Mouse (Mus musculus) liver, embryonic 12.5 days (tissue): Measurements from ENCODE around the gene Tssk6. TPM values are rescaled to one million over a fixed set of nuclear protein-coding genes. Genes with fewer than 3 reads are reported as not detected.

Experiments
- ATAC-seq: fragments of 200-750 bp; cut with Nextera tagmentation; 2 replicates; pipeline ENCODE4 v1.8.0; 2017; ENCODE audit warnings: moderate number of reproducible peaks, mild to moderate bottlenecking, moderate library complexity
- H3K27ac ChIP-seq: fragments of 300-500 bp; sonication (generic); 2 replicates; pipeline ENCODE4 v1.5.1; 2016; ENCODE audit warnings: mild to moderate bottlenecking
- H3K27me3 ChIP-seq: fragments of 300-500 bp; sonication (generic); replicated peaks from 2 replicates; pipeline ENCODE4 v1.6.1; 2016; ENCODE audit warnings: mild to moderate bottlenecking, moderate library complexity
- H3K36me3 ChIP-seq: fragments of 300-500 bp; sonication (generic); 2 replicates; pipeline ENCODE4 v1.6.1; 2016; ENCODE audit warnings: mild to moderate bottlenecking, moderate library complexity
- H3K4me1 ChIP-seq: fragments of 300-500 bp; sonication (generic); 2 replicates; pipeline ENCODE4 v1.6.1; 2016
- H3K4me2 ChIP-seq: fragments of 300-500 bp; sonication (generic); 2 replicates; pipeline ENCODE4 v1.6.1; 2016; ENCODE audit warnings: mild to moderate bottlenecking, moderate library complexity
- H3K4me3 ChIP-seq: fragments of 300-500 bp; sonication (generic); 2 replicates; pipeline ENCODE4 v1.5.1; 2016; ENCODE audit warnings: mild to moderate bottlenecking, moderate library complexity
- H3K9ac ChIP-seq: fragments of 300-500 bp; sonication (generic); 2 replicates; pipeline ENCODE4 v1.6.1; 2016; ENCODE audit warnings: mild to moderate bottlenecking, moderate library complexity
- H3K9me3 ChIP-seq: fragments of 300-500 bp; sonication (generic); replicated peaks from 2 replicates; pipeline ENCODE4 v1.6.1; 2016; ENCODE audit warnings: mild to moderate bottlenecking, moderate library complexity
- WGBS: fragments of 180-500 bp; shearing (Covaris S2); methylation state at CpG from one replicate; pipeline ENCODE4 v1.1.7; 2016; ENCODE audit not compliant: insufficient replicate concordance; 5-methylcytosine and 5-hydroxymethylcytosine counted together
- polyA plus RNA-seq: library from polyadenylated mRNA; unstranded; fragments of >200 nt; fragmentation: Nextera tagmentation; extraction: Ambion mirVana; gene quantifications from 2 replicates; pipeline ENCODE4 v1.2.1, GENCODE M21; 2016

Gene Tssk6
- polyA plus RNA-seq, 1 experiment from 2014 or later = 3.8 TPM

DNA sequence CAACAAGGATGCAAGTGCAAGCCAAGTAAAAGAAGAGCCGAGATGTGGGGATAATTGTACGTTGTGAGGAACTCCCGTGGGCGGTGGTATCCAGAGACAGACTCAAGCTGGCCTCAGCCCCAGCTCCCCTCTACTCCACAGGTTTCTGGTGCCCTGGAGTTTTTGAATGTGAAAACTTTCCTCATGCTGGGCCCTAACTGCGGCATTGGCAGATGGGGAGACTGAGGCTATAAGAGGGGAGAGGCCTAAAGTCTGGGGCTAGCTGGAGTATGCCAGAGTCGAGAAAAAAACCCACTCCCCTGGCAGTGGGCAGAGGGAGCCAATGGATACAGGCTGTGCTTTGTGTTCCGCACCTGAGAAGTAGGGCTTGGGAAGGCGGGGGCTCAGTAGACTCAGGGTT, 2.1 kb downstream of the Tssk6 start:
- no peak for ATAC-seq
- H3K36me3 ChIP-seq = peaks cover 29% of the 10 kb centered on the region
- H3K9ac ChIP-seq = peak overlapping the region; percentile 59; the same call in 1 of the 2 replicates
- H3K4me1 ChIP-seq = peaks cover 63% of the 10 kb centered on the region
- peak overlapping the region; percentile 87; the same call in 1 of the 2 replicates for H3K4me3 ChIP-seq
- H3K27me3 ChIP-seq = no peaks in the 10 kb centered on the region
- 0 out of 2 replicates have a peak overlapping the region, but pooled peaks have one; percentile 98 for H3K27ac ChIP-seq
- no peaks in the 10 kb centered on the region for H3K9me3 ChIP-seq
- peak overlapping the region; percentile 99 for H3K4me2 ChIP-seq
- 69% methylated on average over 8 of the region's 8 CpGs for WGBS

DNA sequence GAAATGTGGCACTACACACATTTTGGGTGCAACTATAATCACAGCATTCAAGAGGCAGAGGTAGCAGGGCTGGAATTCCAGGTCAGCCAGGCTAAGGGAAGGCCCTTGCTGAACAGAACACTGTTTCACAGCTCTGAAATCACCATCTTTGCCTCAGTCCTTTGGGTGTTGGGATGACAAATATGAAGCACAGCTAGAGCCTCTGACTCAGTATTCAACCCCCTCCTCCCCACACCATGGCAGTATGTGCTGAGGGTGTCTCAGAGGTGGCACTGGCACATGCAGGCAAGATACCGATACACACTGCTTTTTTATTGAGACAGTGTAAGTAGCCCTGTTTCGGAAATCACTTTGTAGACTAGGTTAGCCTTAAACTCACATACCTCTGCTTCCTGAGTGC, 4.3 kb downstream of the Tssk6 start:
- Histone ChIP-seq H3K9ac (no peak overlapping the region), H3K9me3 (no peaks in the 10 kb centered on the region), H3K27ac (0 out of 2 replicates have a peak overlapping the region, but pooled peaks have one; percentile 3), H3K27me3 (no peaks in the 10 kb centered on the region), H3K36me3 (peaks cover 41% of the 10 kb centered on the region), H3K4me2 (no peak overlapping the region), H3K4me3 (no peak overlapping the region), H3K4me1 (peaks cover 45% of the 10 kb centered on the region)
- ATAC-seq = no peak
- 83% methylated on average over 2 of the region's 2 CpGs for WGBS

DNA sequence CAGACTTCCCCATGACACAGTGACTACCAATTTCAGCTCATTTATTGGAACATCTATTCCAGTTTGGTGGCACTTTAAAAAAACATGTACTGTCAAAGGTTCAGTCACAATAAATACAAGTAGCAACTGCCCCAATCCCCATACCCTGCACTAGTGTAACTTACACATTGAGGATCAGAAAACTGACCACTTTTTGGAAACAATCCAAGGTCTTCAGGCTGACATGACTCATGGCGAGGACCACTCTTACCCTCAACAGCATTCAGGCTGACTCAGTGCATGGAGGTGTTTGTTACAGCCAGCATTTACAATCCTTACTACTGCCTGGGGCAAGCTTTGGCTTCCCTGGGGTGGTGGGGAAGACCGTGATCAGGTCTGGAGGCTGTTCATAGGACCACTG, 5.1 kb downstream of the Tssk6 start:
- Histone ChIP-seq H3K36me3 (peaks cover 50% of the 10 kb centered on the region), H3K4me1 (peaks cover 43% of the 10 kb centered on the region), H3K27ac (no peak overlapping the region), H3K9me3 (no peaks in the 10 kb centered on the region), H3K9ac (no peak overlapping the region), H3K4me3 (no peak overlapping the region), H3K4me2 (no peak overlapping the region), H3K27me3 (no peaks in the 10 kb centered on the region)
- 77% methylated on average over 2 of the region's 2 CpGs for whole genome bisulfite sequencing
- ATAC-seq = no peak

DNA sequence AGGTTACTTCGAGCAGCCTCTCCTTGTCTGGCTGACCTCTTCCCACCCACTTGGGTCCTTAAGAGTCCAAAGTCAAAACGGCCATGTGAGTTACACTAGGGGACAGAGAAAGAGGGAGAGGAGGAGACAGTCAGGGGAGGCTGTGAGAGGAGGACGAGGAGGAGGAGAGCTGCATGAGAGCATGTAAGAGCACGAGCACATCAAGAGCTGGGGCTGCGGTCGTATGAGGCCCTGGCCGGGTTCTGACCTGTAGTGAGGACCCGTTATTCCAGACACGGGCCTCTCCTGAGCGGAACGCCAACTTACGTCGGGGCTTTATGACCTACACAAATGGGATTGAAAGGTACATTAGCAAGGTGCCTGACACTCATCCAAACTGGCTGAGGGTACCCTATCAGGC, 9.9 kb downstream of the Tssk6 start:
- no peaks in the 10 kb centered on the region for H3K27me3 ChIP-seq
- H3K4me3 ChIP-seq = no peak overlapping the region
- no peak overlapping the region for H3K9ac ChIP-seq
- peaks cover 13% of the 10 kb centered on the region for H3K4me1 ChIP-seq
- no peaks in the 10 kb centered on the region for H3K9me3 ChIP-seq
- no peak for ATAC-seq
- H3K4me2 ChIP-seq = no peak overlapping the region
- 90% methylated on average over 13 of the region's 13 CpGs for WGBS
- peaks cover 98% of the 10 kb centered on the region for H3K36me3 ChIP-seq
- H3K27ac ChIP-seq = no peak overlapping the region

GRCm38 (mm10) chr8:69912478-69913074, 10.6 kb downstream of the Tssk6 start:
- WGBS = 86% methylated on average over 12 of the region's 12 CpGs

GRCm38 (mm10) chr8:69914526-69914925, 12.5 kb downstream of the Tssk6 start:
- Histone ChIP-seq H3K36me3 (peaks cover 92% of the 10 kb centered on the region), H3K4me3 (no peak overlapping the region), H3K9me3 (no peaks in the 10 kb centered on the region), H3K27me3 (no peaks in the 10 kb centered on the region), H3K27ac (no peak overlapping the region), H3K4me1 (peaks cover 34% of the 10 kb centered on the region), H3K4me2 (no peak overlapping the region), H3K9ac (no peak overlapping the region)
- ATAC-seq = no peak
- 84% methylated on average over 4 of the region's 4 CpGs for WGBS

More at GRCm38 (mm10) chr8:69912478-69913074, 10.6 kb downstream of the Tssk6 start:
- Histone ChIP-seq H3K9me3 (no peaks in the 10 kb centered on the region), H3K27me3 (no peaks in the 10 kb centered on the region), H3K4me1 (peaks cover 15% of the 10 kb centered on the region), H3K9ac (no peak overlapping the region), H3K4me2 (no peak overlapping the region), H3K4me3 (no peak overlapping the region), H3K27ac (no peak overlapping the region), H3K36me3 (peaks cover 100% of the 10 kb centered on the region)
- ATAC-seq = no peak

- peaks cover 46% of the 10 kb centered on the region for H3K4me1 ChIP-seq
- no peak overlapping the region for H3K4me3 ChIP-seq
- no peak overlapping the region for H3K27ac ChIP-seq
- no peaks in the 10 kb centered on the region for H3K27me3 ChIP-seq
- 72% methylated on average over 5 of the region's 5 CpGs for WGBS
- peaks cover 80% of the 10 kb centered on the region for H3K36me3 ChIP-seq
- H3K9me3 ChIP-seq = no peaks in the 10 kb centered on the region
- ATAC-seq = no peak
- no peak overlapping the region for H3K9ac ChIP-seq
- no peak overlapping the region for H3K4me2 ChIP-seq
These were observed 13.8 kb downstream of the Tssk6 start for GRCm38 (mm10) chr8:69915748-69916147.

- Histone ChIP-seq H3K27me3 (no peaks in the 10 kb centered on the region), H3K9me3 (no peaks in the 10 kb centered on the region), H3K9ac (no peak overlapping the region), H3K36me3 (peaks cover 77% of the 10 kb centered on the region), H3K4me2 (no peak overlapping the region), H3K4me3 (no peak overlapping the region), H3K4me1 (peaks cover 66% of the 10 kb centered on the region), H3K27ac (no peak overlapping the region)
- no peak for ATAC-seq
These were observed 16.5 kb downstream of the Tssk6 start for GRCm38 (mm10) chr8:69918506-69918905.

- peak; percentile 40 for ATAC-seq
- H3K27me3 ChIP-seq = no peaks in the 10 kb centered on the region
- H3K4me1 ChIP-seq = peaks cover 71% of the 10 kb centered on the region
- no peak overlapping the region for H3K4me2 ChIP-seq
- 36% methylated on average over 1 of the region's 1 CpGs for WGBS
- H3K9me3 ChIP-seq = no peaks in the 10 kb centered on the region
- H3K27ac ChIP-seq = peak overlapping the region; percentile 79
- peaks cover 76% of the 10 kb centered on the region for H3K36me3 ChIP-seq
- H3K9ac ChIP-seq = no peak overlapping the region
- no peak overlapping the region for H3K4me3 ChIP-seq
These were observed 17.0 kb downstream of the Tssk6 start for GRCm38 (mm10) chr8:69919010-69919409.

- peaks cover 82% of the 10 kb centered on the region for H3K4me1 ChIP-seq
- peak overlapping the region; percentile 56 for H3K4me2 ChIP-seq
- peak overlapping the region; percentile 61 for H3K9ac ChIP-seq
- H3K27me3 ChIP-seq = no peaks in the 10 kb centered on the region
- peak overlapping the region; percentile 79 for H3K27ac ChIP-seq
- peak overlapping the region; percentile 12; the same call in 1 of the 2 replicates for H3K4me3 ChIP-seq
- peaks cover 68% of the 10 kb centered on the region for H3K36me3 ChIP-seq
- WGBS = 30% methylated on average over 11 of the region's 11 CpGs
- no peaks in the 10 kb centered on the region for H3K9me3 ChIP-seq
- ATAC-seq = peak; percentile 71
These were observed 18.1 kb downstream of the Tssk6 start for GRCm38 (mm10) chr8:69919876-69920662.

GRCm38 (mm10) chr8:69921141-69921540, 19.2 kb downstream of the Tssk6 start:
- Histone ChIP-seq H3K4me2 (peak overlapping the region; percentile 56), H3K27ac (peak overlapping the region; percentile 79)
- no peak for ATAC-seq

GRCm38 (mm10) chr8:69923986-69924385, 22.0 kb downstream of the Tssk6 start:
- H3K9me3 ChIP-seq = no peaks in the 10 kb centered on the region
- H3K27ac ChIP-seq = peak overlapping the region; percentile 76
- peaks cover 75% of the 10 kb centered on the region for H3K4me1 ChIP-seq
- H3K9ac ChIP-seq = peak overlapping the region; percentile 33; the same call in 1 of the 2 replicates
- peak overlapping the region; percentile 47 for H3K4me2 ChIP-seq
- H3K36me3 ChIP-seq = peaks cover 70% of the 10 kb centered on the region
- ATAC-seq = peak; percentile 55
- whole genome bisulfite sequencing = 24% methylated on average over 1 of the region's 1 CpGs
- H3K4me3 ChIP-seq = no peak overlapping the region
- H3K27me3 ChIP-seq = no peaks in the 10 kb centered on the region

More at GRCm38 (mm10) chr8:69921141-69921540, 19.2 kb downstream of the Tssk6 start:
- H3K4me1 ChIP-seq = peaks cover 92% of the 10 kb centered on the region
- H3K9me3 ChIP-seq = no peaks in the 10 kb centered on the region
- H3K4me3 ChIP-seq = no peak overlapping the region
- no peaks in the 10 kb centered on the region for H3K27me3 ChIP-seq
- 92% methylated on average over 2 of the region's 2 CpGs for WGBS
- peaks cover 68% of the 10 kb centered on the region for H3K36me3 ChIP-seq
- H3K9ac ChIP-seq = peak overlapping the region; percentile 61
